Mouse (Mus musculus) A20 (cell line): ENCODE measurements around the gene Itgb6.
A peak's percentile ranks its signal among the peaks of the same experiment; 100 is the strongest.

Experiments
- DNase-seq: peaks from one replicate; pipeline ENCODE4 v3.0.0-alpha.2; 2011; ENCODE audit warnings: low read depth, low spot score

The Itgb6 gene

GRCm38 (mm10) chr2:60674413-60674812, 48.0 kb downstream of the Itgb6 start:
- no peak for DNase-seq

- peak; percentile 20 for DNase-seq
These were observed 49.2 kb downstream of the Itgb6 start for GRCm38 (mm10) chr2:60672973-60673954.

GRCm38 (mm10) chr2:60671215-60671614, 51.2 kb downstream of the Itgb6 start:
- no peak for DNase-seq

- DNase-seq, result no peak
These were observed 59.4 kb downstream of the Itgb6 start for GRCm38 (mm10) chr2:60663071-60663470.

- DNase-seq, result no peak
These were observed 62.5 kb downstream of the Itgb6 start for GRCm38 (mm10) chr2:60659993-60660392.

GRCm38 (mm10) chr2:60658992-60659391, 63.5 kb downstream of the Itgb6 start:
- no peak for DNase-seq

GRCm38 (mm10) chr2:60654828-60655227, 67.6 kb downstream of the Itgb6 start:
- DNase-seq, result no peak

- no peak for DNase-seq
These were observed 72.3 kb downstream of the Itgb6 start for GRCm38 (mm10) chr2:60650155-60650554.

- DNase-seq, result no peak
These were observed 74.8 kb downstream of the Itgb6 start for GRCm38 (mm10) chr2:60647650-60648049.

GRCm38 (mm10) chr2:60646583-60646982, 75.9 kb downstream of the Itgb6 start:
- DNase-seq, result no peak

- DNase-seq, result no peak
These were observed 79.0 kb downstream of the Itgb6 start for GRCm38 (mm10) chr2:60643406-60643805.

- no peak for DNase-seq
These were observed 79.8 kb downstream of the Itgb6 start for GRCm38 (mm10) chr2:60642606-60643005.

GRCm38 (mm10) chr2:60640342-60640672, 82.1 kb downstream of the Itgb6 start:
- no peak for DNase-seq

- DNase-seq, result no peak
These were observed 82.7 kb downstream of the Itgb6 start for GRCm38 (mm10) chr2:60639617-60640341.

- no peak for DNase-seq
These were observed 85.3 kb downstream of the Itgb6 start for GRCm38 (mm10) chr2:60636910-60637761.

GRCm38 (mm10) chr2:60636481-60636880, 86.0 kb downstream of the Itgb6 start:
- no peak for DNase-seq

GRCm38 (mm10) chr2:60636038-60636437, 86.4 kb downstream of the Itgb6 start:
- DNase-seq, result no peak

GRCm38 (mm10) chr2:60632791-60633190, 89.7 kb downstream of the Itgb6 start:
- no peak for DNase-seq

- no peak for DNase-seq
These were observed 92.1 kb downstream of the Itgb6 start for GRCm38 (mm10) chr2:60630304-60630703.

- DNase-seq, result no peak
These were observed 94.5 kb downstream of the Itgb6 start for GRCm38 (mm10) chr2:60627952-60628351.

GRCm38 (mm10) chr2:60627515-60627914, 94.9 kb downstream of the Itgb6 start:
- DNase-seq, result no peak

- no peak for DNase-seq
These were observed 96.7 kb downstream of the Itgb6 start for GRCm38 (mm10) chr2:60625766-60626165.
